In genomic region chr5:38146524-38146923, GRCm38 (mm10) we compare ENCODE assay signal across 16 mouse cellular contexts. TPM values are rescaled to one million over a fixed set of nuclear protein-coding genes. Genes with fewer than 3 reads are reported as not detected.
DNase-seq lines count a peak whose midpoint lies in the region; ATAC-seq and TF ChIP-seq lines count a peak whose summit lies in the region.
"Had no signal": no experiment of that assay in that cellular context is flagged by ENCODE, and none has a peak within 500 bp of the region (broad histone marks: within the 10 kb centered on the region; RNA-seq: fewer than 3 reads in every experiment).

No protein-coding gene starts in this region.

- ATAC-seq in kidney, embryonic 15.5 days (replicated peaks; ENCODE audit: low FRiP score), result no peak
- ATAC-seq in heart, embryonic 14.5 days (ENCODE audit: insufficient number of reproducible peaks, insufficient read depth, low FRiP score, low read depth), result peak; percentile 15; the same call in 1 of the 2 replicates
- ATAC-seq in stomach, postnatal 0 days (ENCODE audit: low FRiP score, low TSS enrichment), result peak; percentile 45; the same call in 1 of the 2 replicates
- ATAC-seq: CD4-positive, CD25-positive, alpha-beta regulatory T cell, adult 4 months had no signal

- 84% methylated on average over 6 of the region's 6 CpGs for WGBS in kidney, embryonic 15.5 days
- 72% methylated on average over 6 of the region's 6 CpGs for WGBS in heart, embryonic 14.5 days
- 74% methylated on average over 6 of the region's 6 CpGs for WGBS in stomach, postnatal 0 days

- no peaks in the 10 kb centered on the region for H3K4me1 ChIP-seq in kidney, embryonic 15.5 days
- no peaks in the 10 kb centered on the region; a peak in 1 of 4 replicates for H3K4me1 ChIP-seq in heart, embryonic 14.5 days (ENCODE audit: control insufficient read depth in 2 of 2, insufficient read depth in 2 of 2, low read length in 2 of 2)
- H3K4me1 ChIP-seq in stomach, postnatal 0 days (replicated peaks; ENCODE audit: control insufficient read depth, insufficient read depth), result no peaks in the 10 kb centered on the region
- H3K4me1 ChIP-seq: embryonic facial prominence, embryonic 10.5 days had no signal

- TF ChIP-seq CTCF in stomach, postnatal 0 days (IDR thresholded peaks at IDR 0.05; ENCODE audit: low read depth), result no peak

- H3K9me3 ChIP-seq in kidney, embryonic 15.5 days (replicated peaks), result no peaks in the 10 kb centered on the region
- no peaks in the 10 kb centered on the region for H3K9me3 ChIP-seq in heart, embryonic 14.5 days (ENCODE audit: control insufficient read depth, low read length)
- H3K9me3 ChIP-seq in stomach, postnatal 0 days (ENCODE audit: control insufficient read depth, low read length), result no peaks in the 10 kb centered on the region
- H3K9me3 ChIP-seq: embryonic facial prominence, embryonic 10.5 days; hindbrain, embryonic 15.5 days had no signal

- no peak overlapping the region for H3K27ac ChIP-seq in kidney, embryonic 15.5 days
- no peak overlapping the region for H3K27ac ChIP-seq in heart, embryonic 14.5 days (replicated peaks in 1 of 2; ENCODE audit: control insufficient read depth in 1 of 2, insufficient read depth in 1 of 2, low read depth in 2 of 2, low read length in 2 of 2)
- no peak overlapping the region for H3K27ac ChIP-seq in stomach, postnatal 0 days (replicated peaks)
- H3K27ac ChIP-seq: embryonic facial prominence, embryonic 10.5 days; forebrain, embryonic 10.5 days; hindbrain, embryonic 15.5 days had no signal

- H3K36me3 ChIP-seq in kidney, embryonic 15.5 days, result peaks cover 58% of the 10 kb centered on the region
- H3K36me3 ChIP-seq in heart, embryonic 14.5 days (ENCODE audit: control insufficient read depth, insufficient read depth, low read length), result 0 out of 2 replicates have a peak, but pooled peaks cover 3% of the 10 kb centered on the region
- no peaks in the 10 kb centered on the region for H3K36me3 ChIP-seq in stomach, postnatal 0 days (ENCODE audit: control insufficient read depth, insufficient read depth, low read length)

- DNase-seq in kidney, adult 11 months, result peak; percentile 56
- peak; percentile 81 to 88 for DNase-seq in lung, adult 18-20 months
- DNase-seq in stomach, postnatal 0 days (ENCODE audit: low spot score), result no peak
- DNase-seq in natural killer cell, adult 2 months (ENCODE audit: low spot score in 2 of 2), result no peak
- no peak for DNase-seq in embryo, embryonic 10.5 days (ENCODE audit: low spot score)
- DNase-seq: cerebellum, adult 2 months; gastrocnemius, postnatal 25 days; liver; retina, postnatal 1 day had no signal

- H3K9ac ChIP-seq in kidney, embryonic 15.5 days, result no peak overlapping the region
- no peak overlapping the region for H3K9ac ChIP-seq in heart, embryonic 14.5 days (ENCODE audit: low read length)
- no peak overlapping the region for H3K9ac ChIP-seq in stomach, postnatal 0 days (ENCODE audit: low read length)
- H3K9ac ChIP-seq: hindbrain, embryonic 15.5 days had no signal

- H3K4me3 ChIP-seq in kidney, embryonic 15.5 days (replicated peaks), result no peak overlapping the region
- H3K4me3 ChIP-seq in heart, embryonic 14.5 days (ENCODE audit: control insufficient read depth in 1 of 2, insufficient read depth in 1 of 2, low read depth in 1 of 2, low read length in 2 of 2), result no peak overlapping the region
- H3K4me3 ChIP-seq in stomach, postnatal 0 days (ENCODE audit: low read depth, low read length), result no peak overlapping the region
- H3K4me3 ChIP-seq: embryonic facial prominence, embryonic 10.5 days; forebrain, embryonic 10.5 days; hindbrain, embryonic 15.5 days; left cerebral cortex, adult 2 months had no signal

- no peaks in the 10 kb centered on the region for H3K27me3 ChIP-seq in kidney, embryonic 15.5 days
- H3K27me3 ChIP-seq in heart, embryonic 14.5 days (ENCODE audit: control insufficient read depth, insufficient read depth, low read length), result no peaks in the 10 kb centered on the region
- no peaks in the 10 kb centered on the region for H3K27me3 ChIP-seq in stomach, postnatal 0 days (ENCODE audit: control insufficient read depth, insufficient read depth, low read length)
- H3K27me3 ChIP-seq: hindbrain, embryonic 15.5 days had no signal

- TF ChIP-seq EP300 in stomach, postnatal 0 days (optimal IDR thresholded peaks at IDR 0.05), result no peak

- no peak overlapping the region for H3K4me2 ChIP-seq in kidney, embryonic 15.5 days
- H3K4me2 ChIP-seq in heart, embryonic 14.5 days (ENCODE audit: low read length), result no peak overlapping the region
- no peak overlapping the region for H3K4me2 ChIP-seq in stomach, postnatal 0 days (replicated peaks; ENCODE audit: low read depth)
- H3K4me2 ChIP-seq: hindbrain, embryonic 15.5 days had no signal

RNA-seq across cellular contexts. Expression of gene Nsg1, which starts 13.2 kb away (rescaled TPM):
- 69.8 and 77.3 TPM in 2 replicates for polyA plus RNA-seq in kidney, embryonic 15.5 days (2015; fragmentation: Nextera tagmentation; extraction: Ambion mirVana)
- polyA plus RNA-seq in heart, embryonic 14.5 days (2014; fragmentation: Nextera tagmentation; extraction: Ambion mirVana), result 3.6 and 5.5 TPM in 2 replicates
- polyA plus RNA-seq in stomach, postnatal 0 days (2015; fragmentation: Nextera tagmentation; extraction: Ambion mirVana), result 23.4 and 23.8 TPM in 2 replicates

Comparison
In these comparisons a context has a peak if more than half of its experiments do, and no peak if none do; other contexts are left out.
1. DNase-seq: peak in kidney, adult 11 months (single experiment) and lung, adult 18-20 months (2 of 2); none in stomach, postnatal 0 days (single experiment), natural killer cell, adult 2 months (0 of 2) and embryo, embryonic 10.5 days (single experiment).